ENCODE assay signal across 13 mouse cellular contexts in the genomic region with DNA sequence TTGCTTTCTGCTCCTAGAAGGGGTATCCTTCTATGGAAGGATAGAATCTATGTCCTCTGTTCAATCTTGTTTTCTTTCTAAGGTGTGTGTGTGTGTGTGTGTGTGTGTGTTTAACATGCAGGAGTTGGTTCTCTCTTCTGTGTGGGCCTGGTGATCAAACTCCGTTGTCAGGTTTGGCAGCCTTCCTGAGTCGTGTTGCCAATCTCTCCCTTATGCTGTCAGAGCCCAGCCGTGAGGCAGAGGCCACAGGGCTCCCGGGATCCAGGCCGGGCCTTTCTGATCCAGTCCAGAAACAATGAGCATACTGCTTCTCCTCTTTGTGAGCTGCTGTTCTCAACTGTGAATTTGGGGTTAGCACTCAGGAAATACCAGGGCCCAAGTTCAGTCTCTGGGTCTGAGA. TPM values are rescaled to one million over a fixed set of nuclear protein-coding genes. Genes with fewer than 3 reads are reported as not detected.
DNase-seq lines count a peak whose midpoint lies in the region; ATAC-seq and TF ChIP-seq lines count a peak whose summit lies in the region.
"Had no signal": no experiment of that assay in that cellular context is flagged by ENCODE, and none has a peak within 500 bp of the region (broad histone marks: within the 10 kb centered on the region; RNA-seq: fewer than 3 reads in every experiment).

No protein-coding gene starts in this region.

- H3K27ac ChIP-seq in left cerebral cortex, adult 2 months = peak overlapping the region; percentile 87
- peak overlapping the region; percentile 97 for H3K27ac ChIP-seq in hindbrain, embryonic 10.5 days
- peak overlapping the region; percentile 70; the same call in 1 of the 2 replicates for H3K27ac ChIP-seq in midbrain, postnatal 0 days (ENCODE audit: low read depth, low read length)
- H3K27ac ChIP-seq in limb, embryonic 10.5 days = no peak overlapping the region
- H3K27ac ChIP-seq: embryonic facial prominence, embryonic 15.5 days; liver, embryonic 13.5 days had no signal

- DNase-seq in left cerebral cortex, adult 2 months (ENCODE audit: extremely low spot score in 1 of 2, low spot score in 2 of 2) = no peak
- DNase-seq in left cerebral cortex, adult 9 months (ENCODE audit: low spot score in 2 of 2) = no peak
- DNase-seq in cerebellum, adult 9-10 months = peak; percentile 73
- DNase-seq in hindbrain, embryonic 10.5 days (ENCODE audit: low spot score) = no peak
- DNase-seq in midbrain, postnatal 0 days (ENCODE audit: low spot score) = peak; percentile 83
- DNase-seq in limb, embryonic 10.5 days (ENCODE audit: low spot score) = no peak
- DNase-seq in spleen, postnatal 4 days (ENCODE audit: low spot score in 2 of 2) = no peak
- no peak for DNase-seq in c-Kit-positive CD71-positive TER-119-positive erythroid progenitor cells, embryonic 14.5 days (ENCODE audit: low spot score)
- DNase-seq: liver, embryonic 13.5 days; retina, postnatal 1 day had no signal

- TF ChIP-seq CTCF in left cerebral cortex, adult 2 months (IDR thresholded peaks at IDR 0.05) = no peak
- no peak for TF ChIP-seq CTCF in midbrain, postnatal 0 days (IDR thresholded peaks at IDR 0.05)

- H3K4me1 ChIP-seq in hindbrain, embryonic 10.5 days (replicated peaks) = peaks cover 99% of the 10 kb centered on the region
- peaks cover 10% of the 10 kb centered on the region; the same call in 1 of the 2 replicates for H3K4me1 ChIP-seq in midbrain, postnatal 0 days (ENCODE audit: insufficient read depth, low read length)
- H3K4me1 ChIP-seq in limb, embryonic 10.5 days = peaks cover 13% of the 10 kb centered on the region
- H3K4me1 ChIP-seq: liver, embryonic 13.5 days had no signal

- ATAC-seq in midbrain, postnatal 0 days (ENCODE audit: low FRiP score) = no peak
- ATAC-seq: CD4-positive, CD25-positive, alpha-beta regulatory T cell, adult 4 months; inflammation-experienced regulatory T-cells, adult 6 months had no signal

- WGBS in hindbrain, embryonic 10.5 days = 39% methylated on average over 5 of the region's 5 CpGs
- WGBS in midbrain, postnatal 0 days = 29% methylated on average over 5 of the region's 5 CpGs
- WGBS in limb, embryonic 10.5 days = 58% methylated on average over 5 of the region's 5 CpGs

- H3K9ac ChIP-seq in midbrain, postnatal 0 days (replicated peaks; ENCODE audit: low read length, poor library complexity, severe bottlenecking) = no peak overlapping the region
- H3K9ac ChIP-seq: embryonic facial prominence, embryonic 15.5 days; liver, embryonic 13.5 days had no signal

- intact Hi-C loops in left cerebral cortex, adult 2 months (cut with DNase I) = no loop called here

- H3K4me3 ChIP-seq in left cerebral cortex, adult 2 months = no peak overlapping the region
- H3K4me3 ChIP-seq in hindbrain, embryonic 10.5 days = no peak overlapping the region
- H3K4me3 ChIP-seq in midbrain, postnatal 0 days (ENCODE audit: low read depth, low read length) = no peak overlapping the region
- no peak overlapping the region for H3K4me3 ChIP-seq in limb, embryonic 10.5 days
- H3K4me3 ChIP-seq: embryonic facial prominence, embryonic 15.5 days; liver, embryonic 13.5 days had no signal

- H3K27me3 ChIP-seq in hindbrain, embryonic 10.5 days (ENCODE audit: insufficient read depth, poor library complexity, severe bottlenecking) = peaks cover 89% of the 10 kb centered on the region
- H3K27me3 ChIP-seq in midbrain, postnatal 0 days (ENCODE audit: insufficient read depth, low read length) = no peaks in the 10 kb centered on the region; the same call in 1 of the 2 replicates
- peaks cover 100% of the 10 kb centered on the region for H3K27me3 ChIP-seq in limb, embryonic 10.5 days (ENCODE audit: low read depth, poor library complexity, severe bottlenecking)

- no peaks in the 10 kb centered on the region for H3K9me3 ChIP-seq in hindbrain, embryonic 10.5 days
- no peaks in the 10 kb centered on the region for H3K9me3 ChIP-seq in midbrain, postnatal 0 days (ENCODE audit: low read length)
- no peaks in the 10 kb centered on the region for H3K9me3 ChIP-seq in limb, embryonic 10.5 days (replicated peaks)
- H3K9me3 ChIP-seq: embryonic facial prominence, embryonic 15.5 days; liver, embryonic 13.5 days had no signal

- peaks cover 32% of the 10 kb centered on the region for H3K36me3 ChIP-seq in hindbrain, embryonic 10.5 days
- peaks cover 6% of the 10 kb centered on the region; the same call in 1 of the 2 replicates for H3K36me3 ChIP-seq in midbrain, postnatal 0 days (ENCODE audit: insufficient read depth, low read length)
- no peaks in the 10 kb centered on the region for H3K36me3 ChIP-seq in limb, embryonic 10.5 days
- H3K36me3 ChIP-seq: embryonic facial prominence, embryonic 15.5 days; liver, embryonic 13.5 days had no signal

- H3K4me2 ChIP-seq in midbrain, postnatal 0 days (ENCODE audit: low read depth, low read length, poor library complexity, severe bottlenecking) = no peak overlapping the region
- H3K4me2 ChIP-seq: embryonic facial prominence, embryonic 15.5 days; liver, embryonic 13.5 days had no signal

RNA-seq across cellular contexts. Expression of gene Polg, which starts 55.1 kb away (rescaled TPM):
- 100 to 1,000 TPM in 1 of 2 experiments, 10 to 100 TPM in 1; 86.7 to 100 TPM for total RNA-seq in left cerebral cortex, adult 2 months (2021)
- polyA plus RNA-seq in hindbrain, embryonic 10.5 days (2016; fragmentation: Nextera tagmentation; extraction: Ambion mirVana) = 38.5 and 43.0 TPM in 2 replicates
- total RNA-seq in midbrain, postnatal 0 days (2014; rRNA removed) = 46.5 and 49.4 TPM in 2 replicates
- 16.9 and 18.6 TPM in 2 replicates for polyA plus RNA-seq in midbrain, postnatal 0 days (2015; fragmentation: Nextera tagmentation; extraction: Ambion mirVana)
- 41.1 and 42.3 TPM in 2 replicates for polyA plus RNA-seq in limb, embryonic 10.5 days (2016; fragmentation: Nextera tagmentation; extraction: Ambion mirVana)

Comparison
In these comparisons a context has a peak if more than half of its experiments do, and no peak if none do; other contexts are left out.
1. DNase-seq: peak in cerebellum, adult 9-10 months (single experiment) and midbrain, postnatal 0 days (single experiment); none in left cerebral cortex, adult 2 months (0 of 2), left cerebral cortex, adult 9 months (0 of 2), hindbrain, embryonic 10.5 days (single experiment), limb, embryonic 10.5 days (single experiment), spleen, postnatal 4 days (0 of 2) and c-Kit-positive CD71-positive TER-119-positive erythroid progenitor cells, embryonic 14.5 days (single experiment).